Mouse (Mus musculus): ENCODE data around the gene Ankrd50. TPM values are rescaled to one million over a fixed set of nuclear protein-coding genes. Genes with fewer than 3 reads are reported as not detected.

The Ankrd50 gene
- polyA plus RNA-seq, 1 experiment from 2014 or later, result 19.8 TPM

DNA sequence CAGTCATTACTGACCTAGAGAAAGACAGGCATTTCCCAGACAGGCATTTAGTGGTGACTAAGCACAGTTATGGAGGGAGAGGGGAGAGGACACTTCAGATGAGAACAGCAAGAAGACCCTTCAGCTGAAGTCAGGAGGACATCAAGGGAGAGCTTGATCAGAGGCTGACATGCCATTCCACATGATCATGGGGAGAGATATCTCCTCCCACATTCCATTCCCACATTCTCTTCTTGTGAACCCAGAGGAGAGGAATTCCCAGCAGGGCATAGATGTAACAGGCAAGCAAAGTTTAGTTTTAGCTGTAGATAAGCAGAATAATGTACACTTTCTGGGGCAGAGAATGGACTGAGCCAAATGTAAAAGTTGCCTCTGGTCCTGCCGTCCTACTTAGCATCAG, 57.4 kb downstream of the Ankrd50 start:
- Histone ChIP-seq H3K27me3 (ENCODE audit: low read depth, poor library complexity, severe bottlenecking) (no peaks in the 10 kb centered on the region), H3K27ac (replicated peaks) (no peak overlapping the region), H3K4me1 (peaks cover 5% of the 10 kb centered on the region; the same call in 1 of the 2 replicates), H3K4me3 (no peak overlapping the region), H3K9me3 (replicated peaks) (no peaks in the 10 kb centered on the region), H3K36me3 (no peaks in the 10 kb centered on the region)
- WGBS, result 91% methylated on average over 1 of the region's 1 CpGs
- no peak for DNase-seq (ENCODE audit: low spot score)

DNA sequence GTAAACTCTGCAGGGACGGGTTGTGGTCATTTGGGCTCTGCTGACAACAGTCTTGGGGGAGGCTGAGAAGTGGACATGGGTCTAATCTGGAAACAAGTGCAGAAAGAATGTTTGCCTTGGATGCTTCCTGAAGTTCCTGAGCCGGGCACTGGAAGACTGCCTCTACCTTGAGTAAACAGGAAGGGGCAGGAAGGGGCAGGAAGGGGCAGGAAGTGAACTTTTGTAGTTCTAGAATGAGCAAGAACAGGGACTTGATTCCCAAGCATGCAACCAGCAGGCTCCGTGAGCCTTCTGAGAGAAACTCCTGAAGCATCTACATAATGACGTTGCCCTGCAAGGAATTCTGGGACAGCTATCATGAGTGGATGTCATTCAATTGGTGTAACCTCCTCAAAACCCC, 60.7 kb downstream of the Ankrd50 start:
- H3K27ac ChIP-seq (replicated peaks), result no peak overlapping the region
- 79% methylated on average over 4 of the region's 4 CpGs for WGBS
- no peaks in the 10 kb centered on the region for H3K4me1 ChIP-seq
- DNase-seq (ENCODE audit: low spot score), result no peak
- no peaks in the 10 kb centered on the region for H3K9me3 ChIP-seq (replicated peaks)
- H3K36me3 ChIP-seq, result no peaks in the 10 kb centered on the region
- H3K27me3 ChIP-seq (ENCODE audit: low read depth, poor library complexity, severe bottlenecking), result no peaks in the 10 kb centered on the region
- no peak overlapping the region for H3K4me3 ChIP-seq

DNA sequence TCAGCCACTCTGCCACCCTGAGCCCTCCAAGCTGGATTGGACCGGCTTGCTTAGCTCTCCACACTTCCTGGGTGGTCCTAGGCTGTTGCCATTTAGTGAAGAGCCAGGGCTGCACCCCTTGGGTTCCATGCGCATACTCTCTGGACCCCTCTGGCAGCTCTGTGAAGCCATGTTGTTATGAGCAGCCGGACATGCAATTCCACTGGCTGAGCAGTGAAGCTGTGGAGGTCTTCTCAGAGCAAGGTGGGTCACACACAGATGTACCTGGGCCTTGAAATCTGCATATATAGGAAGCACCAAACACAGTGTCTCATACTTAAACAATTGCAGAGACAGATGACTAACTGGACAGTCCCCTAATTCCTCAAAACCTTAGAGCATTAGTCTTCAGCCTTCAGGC, 64.7 kb downstream of the Ankrd50 start:
- WGBS, result 89% methylated on average over 3 of the region's 3 CpGs
- no peaks in the 10 kb centered on the region for H3K9me3 ChIP-seq (replicated peaks)
- no peak overlapping the region for H3K4me3 ChIP-seq
- no peak overlapping the region for H3K27ac ChIP-seq (replicated peaks)
- no peak for DNase-seq (ENCODE audit: low spot score)
- H3K36me3 ChIP-seq, result no peaks in the 10 kb centered on the region
- no peaks in the 10 kb centered on the region for H3K4me1 ChIP-seq
- H3K27me3 ChIP-seq (ENCODE audit: low read depth, poor library complexity, severe bottlenecking), result no peaks in the 10 kb centered on the region

DNA sequence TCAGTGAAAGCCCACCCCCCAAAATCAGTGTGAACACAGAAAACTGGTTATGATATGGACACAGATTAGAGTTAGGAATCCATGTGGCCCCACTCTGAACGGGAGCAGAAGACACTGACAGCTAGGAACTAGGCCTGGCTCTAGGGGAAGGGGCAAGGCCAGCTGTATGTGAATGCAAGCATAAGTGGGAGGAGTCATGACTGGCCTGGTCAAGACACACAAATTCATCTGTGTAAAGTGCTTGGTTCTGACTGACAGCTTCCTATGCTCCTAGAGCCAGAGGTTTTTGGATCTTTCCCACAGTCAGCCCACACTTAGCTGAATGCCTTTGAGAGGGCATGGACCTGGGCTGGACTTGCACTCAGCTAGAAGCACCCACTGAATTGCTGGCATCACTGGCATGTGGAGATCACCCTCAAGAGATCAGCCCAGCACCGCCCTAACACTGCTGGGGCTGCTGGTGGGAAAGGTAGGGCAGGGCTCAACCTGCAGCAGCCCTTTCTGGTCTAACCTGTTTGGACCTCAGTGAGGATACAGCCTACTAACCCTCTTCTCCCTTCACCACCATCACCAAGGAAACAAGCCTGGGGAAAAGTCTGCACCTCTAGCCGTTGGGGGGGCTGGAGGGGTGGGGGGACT, 69.2 kb downstream of the Ankrd50 start:
- H3K27me3 ChIP-seq (ENCODE audit: low read depth, poor library complexity, severe bottlenecking), result no peaks in the 10 kb centered on the region
- DNase-seq (ENCODE audit: low spot score), result no peak
- H3K27ac ChIP-seq (replicated peaks), result no peak overlapping the region
- no peaks in the 10 kb centered on the region for H3K9me3 ChIP-seq (replicated peaks)
- H3K36me3 ChIP-seq, result no peaks in the 10 kb centered on the region
- H3K4me1 ChIP-seq, result no peaks in the 10 kb centered on the region
- 82% methylated on average over 3 of the region's 3 CpGs for WGBS
- no peak overlapping the region for H3K4me3 ChIP-seq

Data from midbrain, embryonic 10.5 days (tissue).